Mouse (Mus musculus) erythroblast, embryonic 14.5 days (primary cell): ENCODE measurements around the gene Pan3. TPM values are rescaled to one million over a fixed set of nuclear protein-coding genes. Genes with fewer than 3 reads are reported as not detected.

Source experiments
- H3K27me3 ChIP-seq: 2 replicates; pipeline ENCODE4 v1.6.1; 2012; ENCODE audit warnings: inconsistent platforms; ENCODE audit not compliant: control insufficient read depth
- H3K36me3 ChIP-seq: 2 replicates; pipeline ENCODE4 v1.6.1; 2012; ENCODE audit warnings: mild to moderate bottlenecking, inconsistent platforms; ENCODE audit not compliant: control insufficient read depth
- H3K4me1 ChIP-seq: 2 replicates; pipeline ENCODE4 v1.6.1; 2012; ENCODE audit warnings: inconsistent platforms; ENCODE audit not compliant: control insufficient read depth
- H3K4me3 ChIP-seq: replicated peaks from 2 replicates; pipeline ENCODE3; 2012; ENCODE audit warnings: moderate library complexity, mild to moderate bottlenecking, inconsistent platforms
- H3K9me3 ChIP-seq: 2 replicates; pipeline ENCODE4 v1.6.1; 2012; ENCODE audit warnings: low read length, inconsistent platforms, mixed read lengths; ENCODE audit not compliant: control insufficient read depth
- GATA1 ChIP-seq: IDR thresholded peaks from 2 replicates; pipeline ENCODE4 v1.6.1; 2012; ENCODE audit warnings: low read length, inconsistent platforms, mixed read lengths
- TAL1 ChIP-seq: IDR thresholded peaks from 3 replicates; pipeline ENCODE4 v1.6.1; 2012; ENCODE audit warnings: low read length, inconsistent platforms, mixed read lengths
- polyA plus RNA-seq: library from polyadenylated mRNA; stranded (reverse); fragments of >175 nt; gene quantifications from 2 replicates; pipeline ENCODE4 v1.2.3, GENCODE M21; 2012

The Pan3 gene
- polyA plus RNA-seq, 1 experiment = 1.3 TPM

- Histone ChIP-seq H3K4me3 (no peak overlapping the region), H3K4me1 (peaks cover 3% of the 10 kb centered on the region), H3K9me3 (no peaks in the 10 kb centered on the region), H3K36me3 (peaks cover 58% of the 10 kb centered on the region), H3K27me3 (no peaks in the 10 kb centered on the region)
- TF ChIP-seq GATA1 = no peak
- no peak for TF ChIP-seq TAL1
These were observed 33.3 kb downstream of the Pan3 start for GRCm38 (mm10) chr5:147463251-147463650.

GRCm38 (mm10) chr5:147466361-147466760 lies 36.4 kb downstream of the Pan3 start:
- Histone ChIP-seq H3K4me3 (no peak overlapping the region), H3K9me3 (no peaks in the 10 kb centered on the region), H3K4me1 (peaks cover 2% of the 10 kb centered on the region; the same call in 1 of the 2 replicates), H3K27me3 (no peaks in the 10 kb centered on the region), H3K36me3 (peaks cover 64% of the 10 kb centered on the region)
- TF ChIP-seq GATA1 (no peak), TAL1 (no peak)

GRCm38 (mm10) chr5:147471163-147471562 lies 41.2 kb downstream of the Pan3 start:
- Histone ChIP-seq H3K9me3 (no peaks in the 10 kb centered on the region), H3K27me3 (no peaks in the 10 kb centered on the region), H3K4me1 (peaks cover 22% of the 10 kb centered on the region), H3K36me3 (peaks cover 57% of the 10 kb centered on the region), H3K4me3 (no peak overlapping the region)
- TF ChIP-seq GATA1 (no peak), TAL1 (no peak)

GRCm38 (mm10) chr5:147473071-147473470 lies 43.1 kb downstream of the Pan3 start:
- Histone ChIP-seq H3K9me3 (no peaks in the 10 kb centered on the region), H3K4me3 (no peak overlapping the region), H3K36me3 (peaks cover 53% of the 10 kb centered on the region), H3K4me1 (peaks cover 31% of the 10 kb centered on the region), H3K27me3 (no peaks in the 10 kb centered on the region)
- TF ChIP-seq TAL1 (no peak), GATA1 (no peak)

- TF ChIP-seq GATA1 (no peak), TAL1 (no peak)
- H3K27me3 ChIP-seq = no peaks in the 10 kb centered on the region
- peaks cover 33% of the 10 kb centered on the region for H3K4me1 ChIP-seq
- no peaks in the 10 kb centered on the region for H3K9me3 ChIP-seq
- H3K4me3 ChIP-seq = no peak overlapping the region
- H3K36me3 ChIP-seq = peaks cover 53% of the 10 kb centered on the region
These were observed 43.9 kb downstream of the Pan3 start for GRCm38 (mm10) chr5:147473856-147474255.

GRCm38 (mm10) chr5:147476109-147476508 lies 46.1 kb downstream of the Pan3 start:
- Histone ChIP-seq H3K4me3 (no peak overlapping the region), H3K27me3 (no peaks in the 10 kb centered on the region), H3K9me3 (no peaks in the 10 kb centered on the region), H3K4me1 (peaks cover 38% of the 10 kb centered on the region), H3K36me3 (peaks cover 55% of the 10 kb centered on the region)
- no peak for TF ChIP-seq TAL1
- TF ChIP-seq GATA1 = no peak

- H3K4me1 ChIP-seq = peaks cover 38% of the 10 kb centered on the region
These were observed 47.1 kb downstream of the Pan3 start for GRCm38 (mm10) chr5:147477106-147477505.

GRCm38 (mm10) chr5:147479341-147479740 lies 49.4 kb downstream of the Pan3 start:
- Histone ChIP-seq H3K36me3 (peaks cover 50% of the 10 kb centered on the region), H3K27me3 (no peaks in the 10 kb centered on the region), H3K4me3 (no peak overlapping the region), H3K9me3 (no peaks in the 10 kb centered on the region), H3K4me1 (peaks cover 32% of the 10 kb centered on the region)
- TF ChIP-seq GATA1 = no peak
- TF ChIP-seq TAL1 = no peak

More at GRCm38 (mm10) chr5:147477106-147477505, 47.1 kb downstream of the Pan3 start:
- Histone ChIP-seq H3K4me3 (no peak overlapping the region), H3K27me3 (no peaks in the 10 kb centered on the region), H3K36me3 (peaks cover 49% of the 10 kb centered on the region), H3K9me3 (no peaks in the 10 kb centered on the region)
- TF ChIP-seq TAL1 (no peak), GATA1 (no peak)

- H3K9me3 ChIP-seq = no peaks in the 10 kb centered on the region
- H3K36me3 ChIP-seq = peaks cover 52% of the 10 kb centered on the region
- no peak overlapping the region for H3K4me3 ChIP-seq
- TF ChIP-seq TAL1 (no peak), GATA1 (no peak)
- peaks cover 14% of the 10 kb centered on the region for H3K4me1 ChIP-seq
- no peaks in the 10 kb centered on the region for H3K27me3 ChIP-seq
These were observed 54.2 kb downstream of the Pan3 start for GRCm38 (mm10) chr5:147484142-147484541.

- H3K4me3 ChIP-seq = no peak overlapping the region
These were observed 59.3 kb downstream of the Pan3 start for GRCm38 (mm10) chr5:147489226-147489625.

More at GRCm38 (mm10) chr5:147489226-147489625, 59.3 kb downstream of the Pan3 start:
- Histone ChIP-seq H3K27me3 (no peaks in the 10 kb centered on the region), H3K4me1 (peaks cover 55% of the 10 kb centered on the region), H3K9me3 (no peaks in the 10 kb centered on the region), H3K36me3 (peaks cover 64% of the 10 kb centered on the region)
- TF ChIP-seq TAL1 = no peak
- no peak for TF ChIP-seq GATA1
